Mouse (Mus musculus) midbrain, embryonic 12.5 days (tissue): ENCODE data around the gene Srp68. TPM values are rescaled to one million over a fixed set of nuclear protein-coding genes. Genes with fewer than 3 reads are reported as not detected.
"Not testable (repeated sequence)": the region's sequence is repeated elsewhere in the genome, so short reads cannot be mapped to it uniquely, and the experiment has no call there.

Experiments
- ATAC-seq: fragments of 200-750 bp; cut with Nextera tagmentation; 2 replicates; pipeline ENCODE4 v1.8.0; 2017; ENCODE audit warnings: low read depth, moderate TSS enrichment, moderate library complexity; ENCODE audit not compliant: low FRiP score
- H3K27ac ChIP-seq: fragments of 300-500 bp; sonication (generic); replicated peaks from 2 replicates; pipeline ENCODE4 v1.5.1; 2016; ENCODE audit warnings: mild to moderate bottlenecking
- H3K27me3 ChIP-seq: fragments of 300-500 bp; sonication (generic); 2 replicates; pipeline ENCODE4 v1.6.1; 2016; ENCODE audit warnings: mild to moderate bottlenecking
- H3K36me3 ChIP-seq: fragments of 300-500 bp; sonication (generic); 2 replicates; pipeline ENCODE4 v1.6.1; 2016
- H3K4me1 ChIP-seq: fragments of 300-500 bp; sonication (generic); 2 replicates; pipeline ENCODE4 v1.6.1; 2016
- H3K4me2 ChIP-seq: fragments of 300-500 bp; sonication (generic); replicated peaks from 2 replicates; pipeline ENCODE4 v1.6.1; 2016; ENCODE audit warnings: mild to moderate bottlenecking, moderate library complexity
- H3K4me3 ChIP-seq: fragments of 300-500 bp; sonication (generic); 2 replicates; pipeline ENCODE4 v1.5.1; 2016; ENCODE audit warnings: mild to moderate bottlenecking
- H3K9ac ChIP-seq: fragments of 300-500 bp; sonication (generic); replicated peaks from 2 replicates; pipeline ENCODE4 v1.6.1; 2016; ENCODE audit warnings: mild to moderate bottlenecking, moderate library complexity
- H3K9me3 ChIP-seq: fragments of 300-500 bp; sonication (generic); 2 replicates; pipeline ENCODE4 v1.6.1; 2016; ENCODE audit warnings: mild to moderate bottlenecking
- WGBS: fragments of 180-500 bp; shearing (Covaris S2); methylation state at CpG from one replicate; pipeline ENCODE4 v1.1.7; 2016; 5-methylcytosine and 5-hydroxymethylcytosine counted together
- polyA plus RNA-seq: library from polyadenylated mRNA; unstranded; fragments of >200 nt; fragmentation: Nextera tagmentation; extraction: Ambion mirVana; gene quantifications from 2 replicates; pipeline ENCODE4 v1.2.1, GENCODE M21; 2016

Gene Srp68
- polyA plus RNA-seq, 1 experiment from 2014 or later = 84.2 TPM

- Histone ChIP-seq H3K4me3 (peak overlapping the region; percentile 33), H3K4me1 (peaks cover 12% of the 10 kb centered on the region; the same call in 1 of the 2 replicates), H3K4me2 (peak overlapping the region; percentile 48), H3K9me3 (no peaks in the 10 kb centered on the region), H3K27ac (no peak overlapping the region), H3K9ac (peak overlapping the region; percentile 39; the same call in 1 of the 2 replicates), H3K36me3 (no peaks in the 10 kb centered on the region), H3K27me3 (peaks cover 66% of the 10 kb centered on the region)
- 3% methylated on average over 18 of the region's 18 CpGs for WGBS
- no peak for ATAC-seq
Measured at GRCm38 (mm10) chr11:116281671-116282070, 7.7 kb upstream of the Srp68 start.

GRCm38 (mm10) chr11:116280751-116281663 lies 7.0 kb upstream of the Srp68 start, which contains the start of gene Galr2:
Gene Galr2, plus strand, starts transcription at chr11:116280939.
- 6% methylated on average over 46 of the region's 48 CpGs for WGBS

GRCm38 (mm10) chr11:116277184-116277583 lies 3.2 kb upstream of the Srp68 start:
- not testable (repeated sequence) for ATAC-seq, H3K9ac ChIP-seq, H3K27ac ChIP-seq, H3K4me2 ChIP-seq, H3K9me3 ChIP-seq, H3K36me3 ChIP-seq, H3K4me3 ChIP-seq
- WGBS = 97% methylated on average over 1 of the region's 1 CpGs
- peaks cover 26% of the 10 kb centered on the region for H3K27me3 ChIP-seq
- H3K4me1 ChIP-seq = peaks cover 30% of the 10 kb centered on the region

More at GRCm38 (mm10) chr11:116280751-116281663, 7.0 kb upstream of the Srp68 start, which contains the start of gene Galr2:
- Histone ChIP-seq H3K27me3 (peaks cover 64% of the 10 kb centered on the region), H3K4me3 (peak within 1 kb of the TSS; percentile 33), H3K36me3 (no peaks in the 10 kb centered on the region), H3K9ac (peak within 1 kb of the TSS; percentile 39; the same call in 1 of the 2 replicates), H3K4me2 (peak within 1 kb of the TSS; percentile 48), H3K27ac (no peak within 1 kb of the TSS), H3K9me3 (no peaks in the 10 kb centered on the region), H3K4me1 (peaks cover 12% of the 10 kb centered on the region; the same call in 1 of the 2 replicates)
- no peak for ATAC-seq

GRCm38 (mm10) chr11:116273469-116274044 lies 460 bp downstream of the Srp68 start:
- Histone ChIP-seq H3K9ac (peak overlapping the region; percentile 81), H3K4me2 (peak overlapping the region; percentile 98), H3K4me1 (peaks cover 24% of the 10 kb centered on the region), H3K4me3 (peak overlapping the region; percentile 88), H3K36me3 (peaks cover 27% of the 10 kb centered on the region), H3K9me3 (no peaks in the 10 kb centered on the region), H3K27me3 (no peaks in the 10 kb centered on the region), H3K27ac (peak overlapping the region; percentile 88)
- WGBS = under 1% methylated on average over 39 of the region's 39 CpGs
- peak; percentile 48; the same call in 1 of the 2 replicates for ATAC-seq

GRCm38 (mm10) chr11:116272589-116273468 lies 1.2 kb downstream of the Srp68 start:
- H3K9me3 ChIP-seq = no peaks in the 10 kb centered on the region
- whole genome bisulfite sequencing = 60% methylated on average over 12 of the region's 12 CpGs
- peak overlapping the region; percentile 81 for H3K9ac ChIP-seq
- H3K27me3 ChIP-seq = no peaks in the 10 kb centered on the region
- ATAC-seq = no peak
- H3K27ac ChIP-seq = no peak overlapping the region
- peaks cover 24% of the 10 kb centered on the region for H3K4me1 ChIP-seq
- peak overlapping the region; percentile 98 for H3K4me2 ChIP-seq
- peaks cover 33% of the 10 kb centered on the region for H3K36me3 ChIP-seq
- peak overlapping the region; percentile 88 for H3K4me3 ChIP-seq

GRCm38 (mm10) chr11:116269560-116269959 lies 4.5 kb downstream of the Srp68 start:
- Histone ChIP-seq H3K4me3 (no peak overlapping the region), H3K4me2 (no peak overlapping the region), H3K27ac (no peak overlapping the region), H3K27me3 (no peaks in the 10 kb centered on the region), H3K36me3 (peaks cover 64% of the 10 kb centered on the region), H3K9ac (no peak overlapping the region), H3K4me1 (peaks cover 21% of the 10 kb centered on the region), H3K9me3 (no peaks in the 10 kb centered on the region)
- no peak for ATAC-seq
- WGBS = 98% methylated on average over 8 of the region's 8 CpGs

- H3K36me3 ChIP-seq = peaks cover 77% of the 10 kb centered on the region
Measured at GRCm38 (mm10) chr11:116268313-116268712, 5.7 kb downstream of the Srp68 start.

GRCm38 (mm10) chr11:116267637-116268036 lies 6.4 kb downstream of the Srp68 start:
- Histone ChIP-seq H3K27ac (no peak overlapping the region), H3K4me2 (no peak overlapping the region), H3K36me3 (peaks cover 83% of the 10 kb centered on the region), H3K4me1 (peaks cover 10% of the 10 kb centered on the region), H3K9ac (no peak overlapping the region), H3K9me3 (no peaks in the 10 kb centered on the region), H3K4me3 (no peak overlapping the region), H3K27me3 (no peaks in the 10 kb centered on the region)
- ATAC-seq = no peak
- WGBS = 87% methylated on average over 8 of the region's 8 CpGs

More at GRCm38 (mm10) chr11:116268313-116268712, 5.7 kb downstream of the Srp68 start:
- Histone ChIP-seq H3K4me3 (no peak overlapping the region), H3K9me3 (no peaks in the 10 kb centered on the region), H3K27me3 (no peaks in the 10 kb centered on the region), H3K9ac (no peak overlapping the region), H3K4me2 (no peak overlapping the region), H3K27ac (no peak overlapping the region), H3K4me1 (peaks cover 17% of the 10 kb centered on the region)
- 94% methylated on average over 6 of the region's 6 CpGs for WGBS
- no peak for ATAC-seq

- Histone ChIP-seq H3K27me3 (no peaks in the 10 kb centered on the region), H3K27ac (no peak overlapping the region), H3K9ac (no peak overlapping the region), H3K4me3 (no peak overlapping the region), H3K4me1 (no peaks in the 10 kb centered on the region), H3K9me3 (no peaks in the 10 kb centered on the region), H3K4me2 (no peak overlapping the region), H3K36me3 (peaks cover 95% of the 10 kb centered on the region)
- ATAC-seq = no peak
- 89% methylated on average over 4 of the region's 4 CpGs for WGBS
Measured at GRCm38 (mm10) chr11:116265850-116266249, 8.2 kb downstream of the Srp68 start.

- WGBS = 93% methylated on average over 11 of the region's 11 CpGs
- no peaks in the 10 kb centered on the region for H3K27me3 ChIP-seq
- H3K27ac ChIP-seq = no peak overlapping the region
- peaks cover 96% of the 10 kb centered on the region for H3K36me3 ChIP-seq
- no peaks in the 10 kb centered on the region for H3K9me3 ChIP-seq
- no peak overlapping the region for H3K9ac ChIP-seq
- no peak overlapping the region for H3K4me3 ChIP-seq
- H3K4me1 ChIP-seq = no peaks in the 10 kb centered on the region
- ATAC-seq = no peak
- no peak overlapping the region for H3K4me2 ChIP-seq
Measured at GRCm38 (mm10) chr11:116265352-116265751, 8.7 kb downstream of the Srp68 start.

GRCm38 (mm10) chr11:116260259-116260658 lies 13.8 kb downstream of the Srp68 start:
- Histone ChIP-seq H3K4me1 (no peaks in the 10 kb centered on the region), H3K9ac (no peak overlapping the region), H3K27ac (no peak overlapping the region), H3K9me3 (no peaks in the 10 kb centered on the region), H3K4me3 (no peak overlapping the region), H3K4me2 (no peak overlapping the region), H3K27me3 (no peaks in the 10 kb centered on the region), H3K36me3 (peaks cover 94% of the 10 kb centered on the region)
- no peak for ATAC-seq
- 97% methylated on average over 7 of the region's 7 CpGs for WGBS
